Mouse (Mus musculus) layer of hippocampus, postnatal 25 days (tissue): Measurements from ENCODE around the gene Myl6b. TPM values are rescaled to one million over a fixed set of nuclear protein-coding genes. Genes with fewer than 3 reads are reported as not detected.

Experiments
- DNase-seq, 2 experiments: peaks; one replicate each; pipeline ENCODE4 v3.0.0; 2022; ENCODE audit warnings: mixed read lengths in 2 of 2, low spot score in 1 of 2; ENCODE audit errors: extremely low spot score in 1 of 2
- microRNA-seq, 2 experiments: library from miRNA; unstranded; fragments of <30 nt; microRNA quantifications; one replicate each; pipeline ENCODE4 v1.2.0; 2021
- total RNA-seq, 2 experiments: library from RNA; stranded (reverse); gene quantifications; 2 replicates each; pipeline ENCODE4 v1.2.3; 2021

The Myl6b gene
- total RNA-seq, 2 experiments from 2014 or later, result 17.4 to 18.9 TPM

GRCm38 (mm10) chr10:128455280-128455679 lies 43.2 kb downstream of the Myl6b start:
- DNase-seq, result peak in 1 of 2 experiments; percentile 58

GRCm38 (mm10) chr10:128454471-128454870 lies 44.0 kb downstream of the Myl6b start:
- DNase-seq, result no peak

- no peak for DNase-seq
Measured at GRCm38 (mm10) chr10:128451014-128451413, 47.5 kb downstream of the Myl6b start.

- no peak for DNase-seq
Measured at GRCm38 (mm10) chr10:128445407-128445806, 53.1 kb downstream of the Myl6b start.

- DNase-seq, result no peak
Measured at GRCm38 (mm10) chr10:128444354-128444753, 54.1 kb downstream of the Myl6b start.

Small RNA genes within 50 kb of the gene (microRNA-seq; reads per million reads assigned to microRNA genes)
- 0 to 0.37 reads per million in 2 experiments for gene Mir6916
- 1.8 to 2.0 reads per million in 2 experiments for gene Mir8105

Other genes with a start within 250 kb of the Myl6b start
- not detected for gene Apon, start 244.6 kb downstream of the Myl6b start, total RNA-seq
- not detected for gene Apof, start 230.0 kb downstream of the Myl6b start, total RNA-seq
- gene Stat2, start 228.1 kb downstream of the Myl6b start, total RNA-seq, result 10 to 100 TPM; 27.8 to 30.0 TPM
- gene Il23a, start 199.9 kb downstream of the Myl6b start, total RNA-seq, result 1 to 10 TPM in 1 of 2 experiments, under 1 TPM in 1; 0.84 to 1.1 TPM
- 10 to 100 TPM; 12.3 to 17.4 TPM for gene Pan2, start 195.3 kb downstream of the Myl6b start, total RNA-seq
- gene Cnpy2, start 176.2 kb downstream of the Myl6b start, total RNA-seq, result 10 to 100 TPM; 81.1 to 92.0 TPM
- gene Cs, start 161.0 kb downstream of the Myl6b start, total RNA-seq, result 100 to 1,000 TPM; 232 to 242 TPM
- 10 to 100 TPM; 52.9 to 53.5 TPM for gene Coq10a, start 129.7 kb downstream of the Myl6b start, total RNA-seq
- gene Ankrd52, start 121.6 kb downstream of the Myl6b start, total RNA-seq, result 10 to 100 TPM; 54.7 to 69.5 TPM
- gene Slc39a5, start 97.5 kb downstream of the Myl6b start, total RNA-seq, result not detected
- 100 to 1,000 TPM in 1 of 2 experiments, 10 to 100 TPM in 1; 96.7 to 101 TPM for gene Nabp2, start 87.2 kb downstream of the Myl6b start, total RNA-seq
- 10 to 100 TPM; 68.0 to 76.9 TPM for gene Rnf41, start 87.0 kb downstream of the Myl6b start, total RNA-seq
- gene Smarcc2, start 39.4 kb downstream of the Myl6b start, total RNA-seq, result 100 to 1,000 TPM; 228 to 242 TPM
- gene Myl6, start 4.5 kb downstream of the Myl6b start, total RNA-seq, result 100 to 1,000 TPM; 551 to 619 TPM
- 1 to 10 TPM; 4.6 to 5.0 TPM for gene Esyt1, start 27.2 kb upstream of the Myl6b start, total RNA-seq
- gene Zc3h10, start 49.1 kb upstream of the Myl6b start, total RNA-seq, result 10 to 100 TPM; 13.2 to 14.8 TPM
- 1,000 to 10,000 TPM; 1,459 to 1,623 TPM for gene Rpl41, start 50.6 kb upstream of the Myl6b start, total RNA-seq
- gene Pa2g4, start 67.3 kb upstream of the Myl6b start, total RNA-seq, result 10 to 100 TPM; 62.9 to 65.3 TPM
- 1 to 10 TPM; 9.7 to 10.0 TPM for gene Erbb3, start 91.0 kb upstream of the Myl6b start, total RNA-seq
- gene Rps26, start 128.1 kb upstream of the Myl6b start, total RNA-seq, result 100 to 1,000 TPM; 321 to 324 TPM
- gene Ikzf4, start 147.3 kb upstream of the Myl6b start, total RNA-seq, result 10 to 100 TPM; 10.7 to 17.2 TPM
- 10 to 100 TPM; 11.4 to 13.3 TPM for gene Suox, start 175.4 kb upstream of the Myl6b start, total RNA-seq
- 100 to 1,000 TPM; 130 to 136 TPM for gene Rab5b, start 197.6 kb upstream of the Myl6b start, total RNA-seq
- gene Pmel, start 205.5 kb upstream of the Myl6b start, total RNA-seq, result under 1 TPM; 0.49 to 0.62 TPM
- gene Cdk2, start 206.3 kb upstream of the Myl6b start, total RNA-seq, result 1 to 10 TPM; 2.7 to 4.0 TPM
- 1 to 10 TPM; 9.3 to 9.8 TPM for gene Dgka, start 246.2 kb upstream of the Myl6b start, total RNA-seq
- gene Pym1, start 249.2 kb upstream of the Myl6b start, total RNA-seq, result 10 to 100 TPM; 25.1 to 26.3 TPM